Mouse (Mus musculus): ENCODE measurements around the gene Pax7. TPM values are rescaled to one million over a fixed set of nuclear protein-coding genes. Genes with fewer than 3 reads are reported as not detected.

Gene Pax7
- polyA plus RNA-seq (2014; fragmentation: Illumina TruSeq; extraction: RNeasy Lipid Tissue Mini Kit (QIAGEN cat#74804); ENCODE audit: insufficient read depth, low read depth, low replicate concordance) = not detected

GRCm38 (mm10) chr4:139833036-139833634 lies at the start of gene Pax7:
TSS of gene Pax7 (minus strand) at chr4:139833528.

Other genes starting within 250 kb of the Pax7 start
- gene Gm21969, start 230.3 kb downstream of the Pax7 start, polyA plus RNA-seq (2014; fragmentation: Illumina TruSeq; extraction: RNeasy Lipid Tissue Mini Kit (QIAGEN cat#74804); ENCODE audit: insufficient read depth, low read depth, low replicate concordance) = not detected
- gene Aldh4a1, start 210.7 kb downstream of the Pax7 start, polyA plus RNA-seq (2014; fragmentation: Illumina TruSeq; extraction: RNeasy Lipid Tissue Mini Kit (QIAGEN cat#74804); ENCODE audit: insufficient read depth, low read depth, low replicate concordance) = 18.2 TPM
- gene Tas1r2, start 180.0 kb downstream of the Pax7 start, polyA plus RNA-seq (2014; fragmentation: Illumina TruSeq; extraction: RNeasy Lipid Tissue Mini Kit (QIAGEN cat#74804); ENCODE audit: insufficient read depth, low read depth, low replicate concordance) = not detected
- 2.4 TPM for gene Klhdc7a, start 134.5 kb upstream of the Pax7 start, polyA plus RNA-seq (2014; fragmentation: Illumina TruSeq; extraction: RNeasy Lipid Tissue Mini Kit (QIAGEN cat#74804); ENCODE audit: insufficient read depth, low read depth, low replicate concordance)

All from lung, adult 10 weeks (tissue).